Mouse (Mus musculus) ES-CJ7 (cell line): ENCODE measurements around the gene Cntn1.

Source experiments
- DNase-seq: peaks from one replicate; pipeline ENCODE4 v3.0.0; 2011; ENCODE audit warnings: low read depth, low spot score

The Cntn1 gene

GRCm38 (mm10) chr15:92137026-92137425 is 86.1 kb downstream of the Cntn1 start:
- DNase-seq = no peak

DNA sequence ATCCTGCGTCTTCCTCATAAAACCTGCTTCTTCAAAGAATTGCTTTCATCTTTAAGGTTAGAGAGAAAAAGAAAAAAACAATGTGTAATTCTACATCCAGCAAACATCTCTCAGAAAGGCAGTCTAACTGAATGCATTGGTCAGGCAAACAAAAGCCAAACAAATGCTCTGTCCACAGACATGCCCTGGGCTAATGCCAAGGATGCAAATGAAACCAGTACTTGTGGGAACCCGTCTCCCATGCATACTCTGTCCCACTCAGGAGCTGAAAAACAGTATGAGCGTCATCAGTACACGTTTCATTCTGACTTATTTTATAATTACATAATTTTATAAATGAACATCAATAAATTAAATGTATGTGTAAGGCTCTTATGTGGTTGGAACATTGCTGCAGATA is 91.0 kb downstream of the Cntn1 start:
- no peak for DNase-seq

DNA sequence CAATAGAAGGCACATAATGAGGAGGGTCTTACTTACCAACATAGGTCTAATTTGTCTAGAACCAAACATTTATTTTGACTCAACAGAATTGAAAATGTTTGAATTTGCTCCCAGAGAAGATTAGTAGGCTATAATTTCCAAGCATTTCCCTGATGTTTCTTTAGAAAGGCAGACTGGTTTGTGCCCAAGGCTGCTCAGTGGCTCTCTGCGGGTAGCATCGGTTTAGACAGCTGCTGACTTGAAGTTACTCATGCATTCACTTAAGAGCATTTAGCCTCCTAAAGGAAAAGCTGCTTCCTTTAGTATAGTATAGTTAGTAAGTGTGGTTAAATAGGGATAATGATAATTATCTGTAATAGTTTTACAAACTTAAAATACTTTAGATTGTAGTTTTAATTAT is 104.0 kb downstream of the Cntn1 start:
- no peak for DNase-seq

DNA sequence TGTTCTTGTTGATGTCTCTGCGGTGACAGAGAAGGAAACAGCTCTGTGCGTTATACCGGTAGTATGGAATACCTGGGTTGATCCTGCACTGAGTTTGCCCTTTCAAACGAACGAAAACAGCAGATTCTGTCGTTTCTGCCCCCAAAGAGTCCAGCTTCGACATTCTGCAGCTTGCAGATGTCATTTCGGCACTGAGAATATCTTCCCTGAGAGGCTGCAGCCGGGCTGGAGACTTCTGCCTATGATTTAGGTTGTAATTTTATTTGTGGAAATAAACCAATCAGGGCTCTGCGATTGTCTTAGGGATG is 109.8 kb downstream of the Cntn1 start:
- DNase-seq = no peak

- DNase-seq = peak; percentile 13
These were observed 110.4 kb downstream of the Cntn1 start for GRCm38 (mm10) chr15:92161163-92162025.

DNA sequence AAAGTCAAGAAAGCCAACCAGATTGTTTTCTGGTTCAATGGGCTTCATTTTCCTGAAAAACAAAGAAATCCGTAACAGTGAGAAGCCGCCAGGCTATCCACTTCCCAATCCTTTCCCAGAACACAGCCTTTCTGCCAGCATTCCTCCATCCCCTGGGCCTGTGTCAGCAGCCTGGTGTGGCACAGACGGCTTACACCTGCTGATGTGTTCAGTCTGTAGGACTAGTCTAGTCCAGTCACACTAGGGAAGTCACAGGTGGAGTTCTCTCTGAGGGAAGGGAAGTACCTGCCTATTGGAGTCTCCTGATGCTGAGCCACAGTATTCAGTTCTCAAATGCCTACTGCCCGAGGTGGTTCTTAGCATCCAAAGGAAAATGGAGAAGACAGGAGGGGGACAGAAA is 111.9 kb downstream of the Cntn1 start:
- no peak for DNase-seq

- DNase-seq = no peak
These were observed 113.2 kb downstream of the Cntn1 start for GRCm38 (mm10) chr15:92164127-92164526.

GRCm38 (mm10) chr15:92166266-92166665 is 115.3 kb downstream of the Cntn1 start:
- no peak for DNase-seq

GRCm38 (mm10) chr15:92175739-92176138 is 124.8 kb downstream of the Cntn1 start:
- DNase-seq = no peak

- no peak for DNase-seq
These were observed 126.4 kb downstream of the Cntn1 start for GRCm38 (mm10) chr15:92177413-92177812.

- DNase-seq = no peak
These were observed 134.5 kb downstream of the Cntn1 start for GRCm38 (mm10) chr15:92185484-92185883.

- no peak for DNase-seq
These were observed 139.0 kb downstream of the Cntn1 start for GRCm38 (mm10) chr15:92190000-92190399.

DNA sequence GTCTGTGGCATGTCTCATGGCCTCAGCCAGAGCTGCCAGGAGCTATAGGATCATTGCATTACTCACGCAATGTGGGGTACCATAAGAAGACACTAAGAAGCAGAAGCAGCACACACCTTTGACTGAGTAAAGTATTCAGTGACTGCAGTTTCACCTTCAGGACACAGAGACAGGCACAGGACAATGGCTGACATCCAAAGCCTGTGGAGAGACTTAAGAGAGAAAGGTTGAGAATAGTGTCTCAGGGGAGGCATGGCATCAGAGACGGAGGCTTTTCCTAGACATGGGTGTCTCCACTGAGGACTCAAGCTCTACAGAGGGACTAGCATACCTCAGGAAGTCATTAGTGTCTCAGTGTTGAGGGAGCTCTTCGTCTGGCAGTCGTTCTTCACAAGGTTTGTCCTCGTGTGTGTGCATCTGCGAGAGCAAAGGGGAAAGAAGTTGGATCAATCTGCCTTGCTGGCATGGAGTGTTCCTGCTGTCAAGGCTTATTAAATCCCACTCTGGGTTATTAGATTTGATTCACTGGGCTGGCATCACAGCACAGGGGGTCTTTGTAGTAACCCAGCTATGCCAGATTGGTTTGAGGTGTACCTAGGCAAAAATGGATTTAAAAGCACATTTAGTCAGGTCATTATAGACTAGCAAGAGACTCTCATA is 149.5 kb downstream of the Cntn1 start:
- DNase-seq = no peak

DNA sequence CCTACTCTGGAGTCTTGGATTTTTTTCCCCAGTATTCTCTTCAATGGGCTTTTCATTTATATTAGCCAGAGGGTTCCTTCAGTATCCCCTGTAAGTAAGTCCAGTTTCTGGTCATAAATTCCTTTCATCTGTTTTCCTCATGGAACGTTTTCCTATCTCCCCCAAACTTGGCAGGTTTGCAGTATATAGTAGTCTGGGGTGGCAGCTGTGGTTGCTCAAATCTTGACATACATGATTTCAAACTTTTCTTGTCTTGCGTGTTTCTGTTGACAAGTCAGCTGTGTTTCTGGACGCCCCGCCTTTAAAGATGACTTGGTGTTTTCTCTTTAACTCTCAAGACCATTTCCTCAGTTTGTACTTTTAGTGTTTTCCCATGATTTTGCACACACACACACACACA is 155.7 kb downstream of the Cntn1 start:
- no peak for DNase-seq

- no peak for DNase-seq
These were observed 158.8 kb downstream of the Cntn1 start for GRCm38 (mm10) chr15:92209778-92210177.

- no peak for DNase-seq
These were observed 159.7 kb downstream of the Cntn1 start for GRCm38 (mm10) chr15:92210486-92211235.

DNA sequence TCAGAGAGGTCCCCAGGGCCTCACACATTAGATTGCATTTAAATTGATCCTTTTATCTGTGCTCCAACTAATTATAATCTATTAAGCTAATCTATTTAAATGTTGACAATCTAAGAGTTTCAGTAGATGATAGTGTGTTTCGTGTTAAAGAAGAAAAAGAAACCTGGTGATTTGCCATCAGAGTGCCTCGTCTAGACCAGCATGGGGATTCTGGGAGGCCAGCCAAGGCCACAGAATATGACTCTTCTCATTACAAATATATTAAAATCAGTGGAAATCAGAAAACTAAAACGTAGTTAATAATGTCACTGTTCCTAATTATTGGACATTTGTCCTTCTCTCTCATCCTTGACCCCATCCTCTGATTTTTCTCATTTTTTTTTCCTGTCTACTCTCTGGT is 164.9 kb downstream of the Cntn1 start:
- no peak for DNase-seq

DNA sequence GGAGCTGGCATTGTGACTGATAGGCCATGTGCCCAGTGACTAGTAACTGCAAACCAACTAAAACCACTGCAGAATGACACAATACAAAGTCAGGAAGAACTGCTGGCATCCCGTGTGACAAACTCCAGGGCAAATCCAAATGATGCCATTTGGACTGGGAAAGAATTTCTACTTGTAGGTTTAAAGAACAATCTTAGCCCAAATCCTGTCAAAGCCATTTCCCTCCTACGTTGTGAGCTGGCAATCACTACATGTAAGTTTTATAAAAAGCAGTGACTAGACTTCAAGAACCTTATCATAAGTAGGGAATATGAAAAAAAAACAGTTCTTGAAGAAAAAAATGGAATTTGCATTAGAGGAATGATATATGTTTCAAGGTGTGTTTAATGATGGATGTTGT is 170.5 kb downstream of the Cntn1 start:
- DNase-seq = no peak

GRCm38 (mm10) chr15:92231386-92231785 is 180.4 kb downstream of the Cntn1 start:
- peak; percentile 28 for DNase-seq

DNA sequence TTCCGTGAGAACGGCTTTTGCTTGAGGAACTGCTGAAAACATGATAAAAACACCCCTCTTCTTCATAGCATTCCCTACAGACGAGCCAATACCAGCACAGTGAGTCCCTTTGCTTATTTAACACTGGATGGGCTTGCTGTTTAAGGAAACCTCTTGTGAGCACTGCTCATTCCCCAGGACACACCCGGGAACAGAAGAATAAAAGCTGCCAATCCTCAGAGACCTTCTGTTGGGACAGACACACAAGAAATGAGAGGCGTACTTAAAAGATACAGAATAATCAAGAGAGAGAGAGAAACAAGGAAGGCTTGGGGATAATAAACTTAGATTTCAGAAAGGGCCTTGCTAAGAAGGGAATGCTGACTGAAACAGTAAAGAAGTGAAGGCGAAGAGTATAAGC is 184.9 kb downstream of the Cntn1 start:
- DNase-seq = no peak

GRCm38 (mm10) chr15:92264980-92265707 is 214.2 kb downstream of the Cntn1 start:
- DNase-seq = peak; percentile 50

DNA sequence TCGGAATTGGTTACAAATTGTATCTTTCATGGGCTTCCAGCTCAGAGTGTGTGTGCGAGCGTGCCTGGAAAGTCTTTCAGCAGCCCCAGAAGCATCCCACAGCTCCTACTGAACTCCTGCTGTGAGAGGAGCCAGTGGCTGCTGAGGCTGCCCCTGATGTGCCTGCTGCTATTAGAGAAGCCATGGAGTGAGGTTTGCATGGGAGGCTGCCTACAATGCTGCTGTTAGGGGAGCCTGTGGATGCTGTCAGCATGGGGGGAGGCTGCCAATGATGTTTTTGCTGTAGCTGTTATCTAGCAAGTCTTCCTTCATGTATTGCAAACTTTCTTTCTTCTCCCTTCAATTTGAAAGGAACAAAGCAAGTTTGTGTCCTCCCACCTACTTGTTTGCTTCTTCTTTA is 217.4 kb downstream of the Cntn1 start:
- DNase-seq = no peak
